Mouse (Mus musculus): Measurements from ENCODE around the gene Dmrt1.

- no peak for TF ChIP-seq CTCF (IDR thresholded peaks at IDR 0.05; ENCODE audit: insufficient read depth, low read length)
- no peak for TF ChIP-seq POLR2A (IDR thresholded peaks at IDR 0.05; ENCODE audit: borderline replicate concordance, extremely low read depth, low read depth, low read length)
These were observed 108.3 kb downstream of the Dmrt1 start for GRCm38 (mm10) chr19:25613476-25614300.
